Mouse (Mus musculus): ENCODE data around the gene Cldn14.

DNA sequence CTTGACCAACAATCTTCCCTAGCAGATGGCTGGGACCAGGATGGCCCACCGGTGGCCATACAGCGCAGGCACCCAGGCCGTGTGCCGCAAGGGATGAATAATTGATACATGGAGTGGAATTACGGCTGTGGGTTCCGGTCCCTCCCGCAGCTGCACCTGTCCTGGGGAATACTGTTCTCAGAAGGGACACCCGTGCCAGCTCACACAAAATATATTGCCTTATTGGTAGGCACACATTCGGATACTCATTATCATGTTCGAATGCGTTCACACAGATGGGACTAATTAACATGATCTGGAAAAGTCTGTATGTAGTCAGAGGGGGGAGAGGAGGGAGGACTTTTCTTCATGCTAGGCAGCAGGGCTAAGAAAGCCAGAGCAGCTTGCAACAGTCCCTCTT lies 37.6 kb downstream of the Cldn14 start:
- TF ChIP-seq USF1 (IDR thresholded peaks at IDR 0.05; ENCODE audit: low read depth) (no peak), CTCF (IDR thresholded peaks at IDR 0.05; ENCODE audit: control insufficient read depth, insufficient read depth, insufficient read length) (no peak), CEBPB (IDR thresholded peaks at IDR 0.05; ENCODE audit: low read depth) (no peak), MYOG (IDR thresholded peaks at IDR 0.05; ENCODE audit: control insufficient read depth, extremely low read depth, insufficient read length) (no peak)

Measured in C2C12 (cell line).